Mouse (Mus musculus) testis, adult 2 months (tissue): ENCODE measurements around the gene Tes.

Experiments used
- CTCF ChIP-seq: fragments of 200-500 bp; IDR thresholded peaks from 2 replicates; pipeline ENCODE4 v1.5.1; 2012; ENCODE audit warnings: low read depth, mild to moderate bottlenecking, inconsistent platforms, low read length, moderate library complexity; ENCODE audit not compliant: control insufficient read depth, insufficient read depth, insufficient replicate concordance
- POLR2A ChIP-seq: fragments of 200-500 bp; IDR thresholded peaks from 2 replicates; pipeline ENCODE4 v1.6.1; 2012; ENCODE audit warnings: low read depth, mild to moderate bottlenecking, inconsistent platforms, low read length, moderate library complexity; ENCODE audit not compliant: control insufficient read depth

- no peak for TF ChIP-seq POLR2A
- TF ChIP-seq CTCF = no peak
Measured at GRCm38 (mm10) chr6:17072763-17073484, 8.0 kb downstream of the Tes start.
